Mouse (Mus musculus) midbrain, embryonic 16.5 days (tissue): ENCODE data around the gene Axin1. TPM values are rescaled to one million over a fixed set of nuclear protein-coding genes. Genes with fewer than 3 reads are reported as not detected.

ENCODE experiments used
- ATAC-seq: fragments of 200-750 bp; cut with Nextera tagmentation; 2 replicates; pipeline ENCODE4 v1.8.0; 2017; ENCODE audit warnings: moderate TSS enrichment
- H3K27ac ChIP-seq: fragments of 300-500 bp; sonication (generic); 2 replicates; pipeline ENCODE4 v1.5.1; 2014; ENCODE audit warnings: mild to moderate bottlenecking, low read length, mixed read lengths
- H3K27me3 ChIP-seq: fragments of 300-500 bp; sonication (generic); 2 replicates; pipeline ENCODE4 v1.6.1; 2014; ENCODE audit warnings: low read depth, low read length, mixed read lengths; ENCODE audit not compliant: control insufficient read depth, insufficient read depth
- H3K36me3 ChIP-seq: fragments of 300-500 bp; sonication (generic); 2 replicates; pipeline ENCODE4 v1.6.1; 2014; ENCODE audit warnings: mild to moderate bottlenecking, low read length, moderate library complexity, mixed read lengths; ENCODE audit not compliant: control insufficient read depth, insufficient read depth
- H3K4me1 ChIP-seq: fragments of 300-500 bp; sonication (generic); 2 replicates; pipeline ENCODE4 v1.6.1; 2014; ENCODE audit warnings: mild to moderate bottlenecking, low read length, mixed read lengths; ENCODE audit not compliant: control insufficient read depth, insufficient read depth
- H3K4me2 ChIP-seq: fragments of 300-500 bp; sonication (generic); 2 replicates; pipeline ENCODE4 v1.6.1; 2014; ENCODE audit warnings: mild to moderate bottlenecking, low read length, mixed read lengths
- H3K4me3 ChIP-seq: fragments of 300-500 bp; sonication (generic); 2 replicates; pipeline ENCODE4 v1.5.1; 2014; ENCODE audit warnings: low read depth, mild to moderate bottlenecking, low read length, moderate library complexity, mixed read lengths
- H3K9ac ChIP-seq: fragments of 300-500 bp; sonication (generic); 2 replicates; pipeline ENCODE4 v1.6.1; 2014; ENCODE audit warnings: low read depth, low read length, mixed read lengths
- H3K9me3 ChIP-seq: fragments of 300-500 bp; sonication (generic); replicated peaks from 2 replicates; pipeline ENCODE4 v1.6.1; 2014; ENCODE audit warnings: mild to moderate bottlenecking, low read length, mixed read lengths; ENCODE audit not compliant: control insufficient read depth, poor library complexity, severe bottlenecking
- WGBS: fragments of 180-500 bp; shearing (Covaris S2); extraction: QIAGEN DNeasy Blood & Tissue Kit; methylation state at CpG from one replicate; pipeline ENCODE4 v1.1.7; 2014; 5-methylcytosine and 5-hydroxymethylcytosine counted together
- polyA plus RNA-seq: library from polyadenylated mRNA; unstranded; fragments of >200 nt; fragmentation: Nextera tagmentation; extraction: Ambion mirVana; gene quantifications from 2 replicates; pipeline ENCODE4 v1.2.1, GENCODE M21; 2015

The Axin1 gene
- polyA plus RNA-seq, 1 experiment from 2014 or later = 19.1 TPM

DNA sequence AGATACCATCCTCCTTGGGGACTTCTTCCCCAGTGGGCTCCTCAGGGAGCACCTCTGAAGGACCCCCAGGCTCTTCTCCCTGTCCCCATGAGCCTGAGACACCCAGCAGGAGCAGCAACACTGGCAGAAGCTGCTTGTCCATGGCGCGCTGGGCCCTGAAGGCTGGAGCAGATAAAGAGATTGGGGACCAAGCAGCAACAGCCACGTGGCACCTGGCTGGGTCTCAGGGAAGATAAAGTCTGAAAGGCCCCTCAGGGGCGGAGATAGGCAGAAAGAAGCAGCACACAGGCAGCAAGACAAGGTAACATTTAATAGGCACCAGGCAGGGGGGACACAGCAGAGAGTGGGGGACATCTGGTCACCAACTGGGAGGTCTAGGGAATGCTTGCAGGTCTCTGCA lies 60.4 kb downstream of the Axin1 start, which contains the start of gene Pdia2:
TSS of gene Pdia2 (minus strand) at position 196 of the 400 bp plus-strand sequence.
- H3K4me2 ChIP-seq = peak within 1 kb of the TSS; percentile 80
- 0 out of 2 replicates have a peak within 1 kb of the TSS, but pooled peaks have one; percentile 3 for H3K9ac ChIP-seq
- H3K36me3 ChIP-seq = peaks cover 12% of the 10 kb centered on the region; the same call in 1 of the 2 replicates
- no peak within 1 kb of the TSS for H3K27ac ChIP-seq
- peaks cover 21% of the 10 kb centered on the region for H3K27me3 ChIP-seq
- no peak within 1 kb of the TSS; the same call in 1 of the 2 replicates for H3K4me3 ChIP-seq
- H3K4me1 ChIP-seq = peaks cover 5% of the 10 kb centered on the region; the same call in 1 of the 2 replicates
- no peaks in the 10 kb centered on the region for H3K9me3 ChIP-seq
- WGBS = 76% methylated on average over 4 of the region's 4 CpGs
- ATAC-seq = no peak

DNA sequence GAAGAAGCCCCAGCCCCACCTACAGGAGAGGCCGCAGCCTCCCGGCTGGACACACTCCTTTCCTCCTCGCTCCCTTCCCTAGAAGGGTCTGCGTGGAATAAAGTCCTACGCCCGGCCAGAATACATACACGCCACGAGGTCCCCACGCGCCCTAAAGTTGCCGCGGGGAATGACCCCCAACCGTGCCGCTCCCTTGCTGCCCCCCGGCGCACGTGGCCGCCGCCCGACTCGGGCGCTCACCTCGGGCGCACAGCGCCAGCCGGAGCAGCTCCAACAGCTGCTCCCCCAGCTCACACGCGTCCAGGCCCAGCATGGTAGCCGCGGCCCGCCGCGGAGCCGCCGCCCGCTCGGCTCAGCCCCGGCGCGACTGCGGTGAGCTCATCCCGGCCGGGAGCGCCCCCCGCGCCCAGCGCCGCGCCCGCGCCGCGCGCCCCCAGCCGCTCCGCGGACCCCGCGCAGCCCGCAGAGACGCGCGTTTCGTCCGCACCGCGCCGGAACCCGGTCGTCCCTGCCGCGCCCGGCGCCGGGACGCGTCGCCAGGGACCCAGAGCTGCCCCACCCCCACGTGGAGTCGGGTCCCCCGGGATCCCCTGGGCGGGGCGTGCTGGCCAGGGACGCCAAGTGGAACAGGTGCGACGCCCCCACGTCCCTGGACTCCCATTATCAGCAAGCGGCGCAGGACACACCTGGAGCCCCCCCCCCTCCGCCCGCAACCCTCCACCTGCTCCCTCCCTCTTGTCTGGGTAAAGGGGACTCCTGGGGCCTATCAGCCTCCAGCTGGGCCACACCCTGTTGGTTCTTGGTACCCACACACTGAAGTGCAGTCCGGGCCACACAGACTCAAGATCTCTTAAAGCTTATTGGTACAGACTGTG lies 62.6 kb downstream of the Axin1 start:
- Histone ChIP-seq H3K27ac (no peak overlapping the region), H3K4me2 (peak overlapping the region; percentile 80), H3K9me3 (no peaks in the 10 kb centered on the region), H3K9ac (peak overlapping the region; percentile 70), H3K4me3 (peak overlapping the region; percentile 57), H3K27me3 (peaks cover 31% of the 10 kb centered on the region), H3K36me3 (no peaks in the 10 kb centered on the region; the same call in 1 of the 2 replicates), H3K4me1 (peaks cover 5% of the 10 kb centered on the region; the same call in 1 of the 2 replicates)
- WGBS = under 1% methylated on average over 33 of the region's 92 CpGs
- peak; percentile 58 for ATAC-seq

DNA sequence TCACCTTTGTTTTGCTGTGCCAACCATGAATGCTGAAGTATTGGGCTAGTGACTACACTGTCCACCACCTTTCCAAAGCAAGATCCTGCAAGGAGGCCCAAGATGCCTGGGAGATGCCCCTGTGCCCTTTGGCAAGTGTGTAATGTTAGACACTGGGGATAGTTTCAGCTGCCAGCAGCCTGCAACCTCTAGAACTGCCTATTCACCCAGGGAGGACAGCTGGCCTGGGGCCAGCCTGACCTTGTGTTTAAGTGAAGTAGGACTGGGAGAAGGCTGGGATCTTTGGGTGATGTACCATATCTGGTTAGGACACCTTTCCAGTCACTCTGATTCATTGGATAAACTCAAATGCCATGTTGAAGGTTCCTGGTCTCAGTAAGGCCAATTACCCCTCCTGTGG lies 63.5 kb downstream of the Axin1 start:
- H3K9ac ChIP-seq = no peak overlapping the region
- no peaks in the 10 kb centered on the region for H3K9me3 ChIP-seq
- H3K27me3 ChIP-seq = peaks cover 31% of the 10 kb centered on the region
- peaks cover 5% of the 10 kb centered on the region; the same call in 1 of the 2 replicates for H3K4me1 ChIP-seq
- H3K27ac ChIP-seq = no peak overlapping the region
- no peaks in the 10 kb centered on the region; the same call in 1 of the 2 replicates for H3K36me3 ChIP-seq
- ATAC-seq = no peak
- H3K4me3 ChIP-seq = no peak overlapping the region
- peak overlapping the region; percentile 80; the same call in 1 of the 2 replicates for H3K4me2 ChIP-seq

DNA sequence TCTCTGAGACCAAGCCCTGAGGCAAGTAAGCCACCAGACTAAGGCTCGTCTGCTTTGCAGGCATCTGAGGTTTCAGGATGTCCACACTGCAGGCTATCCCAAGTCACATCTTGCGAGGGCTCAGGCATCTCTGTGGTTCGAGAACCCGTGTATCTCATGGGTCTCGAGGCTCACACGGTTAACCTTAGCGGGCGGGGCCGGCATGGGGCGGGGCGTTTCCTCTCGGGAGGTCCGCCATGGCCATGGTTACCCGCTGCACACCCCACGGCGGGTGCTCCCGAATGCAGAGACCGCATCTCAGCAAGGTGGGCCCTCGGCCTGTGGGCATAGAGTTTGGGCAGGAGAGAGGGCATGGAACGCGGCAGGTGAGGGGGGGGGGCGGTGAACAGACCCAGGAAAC lies 64.2 kb downstream of the Axin1 start, which contains the start of gene Rgs11:
TSS of gene Rgs11 (plus strand) at position 215 of the 400 bp plus-strand sequence.
- Histone ChIP-seq H3K9ac (peak within 1 kb of the TSS; percentile 58), H3K9me3 (no peaks in the 10 kb centered on the region), H3K4me2 (peak within 1 kb of the TSS; percentile 89), H3K27ac (no peak within 1 kb of the TSS), H3K4me3 (peak within 1 kb of the TSS; percentile 47), H3K27me3 (peaks cover 31% of the 10 kb centered on the region), H3K4me1 (peaks cover 5% of the 10 kb centered on the region; the same call in 1 of the 2 replicates), H3K36me3 (no peaks in the 10 kb centered on the region)
- WGBS = 3% methylated on average over 22 of the region's 22 CpGs
- ATAC-seq = 0 out of 2 replicates have a peak, but pooled peaks have one; percentile 2

DNA sequence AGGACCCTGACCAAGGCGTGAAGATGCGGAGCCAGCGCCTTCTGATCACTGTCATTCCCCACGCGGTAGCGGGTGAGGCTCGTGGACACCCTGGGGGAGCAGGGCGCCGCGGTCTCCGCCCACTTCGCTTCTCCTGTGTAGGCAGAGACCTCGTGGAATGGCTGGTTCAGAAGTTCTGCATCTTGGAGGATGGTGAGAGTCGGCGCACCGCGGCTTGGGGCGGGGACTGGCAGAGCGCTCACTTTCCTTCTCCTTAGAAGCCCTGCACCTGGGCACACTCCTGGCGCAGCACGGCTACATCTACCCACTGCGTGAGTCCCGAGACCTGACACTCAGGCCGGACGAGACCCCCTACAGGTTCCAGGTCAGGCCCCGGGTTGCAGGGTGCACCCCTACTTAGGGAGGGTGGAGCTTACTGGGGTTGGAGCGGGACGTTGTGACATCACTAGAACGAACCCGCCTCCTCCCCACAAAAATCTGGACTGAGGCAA lies 64.9 kb downstream of the Axin1 start:
- Histone ChIP-seq H3K27me3 (peaks cover 31% of the 10 kb centered on the region), H3K9ac (peak overlapping the region; percentile 58), H3K4me1 (peaks cover 5% of the 10 kb centered on the region; the same call in 1 of the 2 replicates), H3K36me3 (no peaks in the 10 kb centered on the region), H3K9me3 (no peaks in the 10 kb centered on the region), H3K4me3 (peak overlapping the region; percentile 47), H3K27ac (no peak overlapping the region), H3K4me2 (peak overlapping the region; percentile 89)
- 2% methylated on average over 26 of the region's 30 CpGs for WGBS
- ATAC-seq = 0 out of 2 replicates have a peak, but pooled peaks have one; percentile 26

DNA sequence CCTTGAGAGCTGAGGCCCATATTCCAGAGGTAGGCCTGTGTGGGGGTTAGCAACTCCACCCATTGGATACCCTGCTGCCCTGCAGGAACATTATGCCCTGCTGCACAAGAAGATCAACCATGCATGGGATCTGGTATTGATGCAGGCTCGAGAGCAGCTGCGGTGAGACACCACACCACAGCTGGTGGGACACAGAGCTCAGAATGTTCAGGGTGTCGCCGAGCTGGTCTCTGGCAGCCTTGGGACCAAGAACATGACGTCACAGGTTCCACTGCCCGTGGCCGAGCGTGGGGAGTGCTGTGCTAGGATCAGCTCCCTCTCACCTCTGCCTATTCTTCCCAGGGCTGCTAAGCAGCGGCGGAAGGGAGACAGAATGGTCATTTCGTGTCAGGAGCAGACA lies 66.3 kb downstream of the Axin1 start:
- Histone ChIP-seq H3K4me3 (no peak overlapping the region), H3K4me1 (peaks cover 5% of the 10 kb centered on the region; the same call in 1 of the 2 replicates), H3K36me3 (no peaks in the 10 kb centered on the region), H3K27ac (no peak overlapping the region), H3K9me3 (no peaks in the 10 kb centered on the region), H3K4me2 (no peak overlapping the region), H3K9ac (no peak overlapping the region), H3K27me3 (peaks cover 25% of the 10 kb centered on the region)
- no peak for ATAC-seq
- WGBS = 18% methylated on average over 11 of the region's 11 CpGs

DNA sequence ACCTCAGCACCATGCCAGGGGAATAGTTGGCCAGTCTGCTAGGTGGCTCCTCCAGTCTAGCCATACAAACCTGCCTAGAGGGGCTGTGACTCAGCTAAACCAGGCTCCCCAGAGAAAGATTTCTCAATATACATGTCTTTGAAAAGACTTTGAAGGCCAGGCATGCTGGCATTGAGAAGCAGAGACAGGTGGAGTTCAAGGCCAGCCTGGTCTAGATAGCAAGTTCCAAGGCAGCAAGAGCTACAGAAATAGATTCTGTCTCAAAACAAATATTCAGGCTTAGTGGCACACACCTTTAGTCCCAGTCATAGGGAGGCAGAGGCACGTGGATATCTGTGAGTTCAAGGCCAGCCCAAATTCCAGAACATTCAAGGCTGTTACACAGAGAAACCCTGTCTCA lies 67.9 kb downstream of the Axin1 start:
- H3K4me3 ChIP-seq = no peak overlapping the region
- no peak overlapping the region for H3K4me2 ChIP-seq
- 65% methylated on average over 1 of the region's 1 CpGs for WGBS
- H3K27me3 ChIP-seq = peaks cover 20% of the 10 kb centered on the region
- H3K36me3 ChIP-seq = no peaks in the 10 kb centered on the region
- H3K27ac ChIP-seq = no peak overlapping the region
- no peak overlapping the region for H3K9ac ChIP-seq
- peaks cover 5% of the 10 kb centered on the region; the same call in 1 of the 2 replicates for H3K4me1 ChIP-seq
- H3K9me3 ChIP-seq = no peaks in the 10 kb centered on the region
- no peak for ATAC-seq

DNA sequence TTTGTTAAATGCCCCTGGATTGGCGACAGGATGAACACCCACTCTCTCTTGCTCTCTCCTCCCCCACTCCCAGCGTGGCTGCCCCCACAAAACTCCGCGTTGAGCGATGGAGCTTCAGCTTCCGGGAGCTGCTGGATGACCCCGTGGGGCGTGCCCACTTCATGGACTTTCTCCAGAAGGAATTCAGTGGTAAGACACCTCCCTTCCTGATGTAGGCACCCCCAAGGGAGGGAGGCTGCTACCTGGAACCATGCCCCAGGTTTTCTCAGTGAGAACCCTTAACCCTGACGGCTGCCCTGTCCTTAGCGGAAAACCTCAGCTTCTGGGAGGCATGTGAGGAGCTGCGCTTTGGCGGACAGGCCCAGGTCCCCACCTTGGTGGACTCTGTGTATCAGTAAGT lies 69.2 kb downstream of the Axin1 start, which contains the start of gene Arhgdig:
TSS of gene Arhgdig (minus strand) at position 101 of the 400 bp plus-strand sequence.
- H3K9me3 ChIP-seq = no peaks in the 10 kb centered on the region
- H3K9ac ChIP-seq = no peak within 1 kb of the TSS
- no peak for ATAC-seq
- WGBS = 88% methylated on average over 12 of the region's 12 CpGs
- no peak within 1 kb of the TSS for H3K4me2 ChIP-seq
- H3K4me3 ChIP-seq = no peak within 1 kb of the TSS
- peaks cover 5% of the 10 kb centered on the region; the same call in 1 of the 2 replicates for H3K4me1 ChIP-seq
- H3K27ac ChIP-seq = no peak within 1 kb of the TSS
- H3K27me3 ChIP-seq = peaks cover 11% of the 10 kb centered on the region
- H3K36me3 ChIP-seq = no peaks in the 10 kb centered on the region; the same call in 1 of the 2 replicates
